Mouse (Mus musculus) myocyte (in vitro differentiated cells): ENCODE data around the gene Qk.

Experiments used
- CEBPB ChIP-seq: IDR thresholded peaks from 2 replicates; pipeline ENCODE4 v1.6.1; 2011; ENCODE audit warnings: mild to moderate bottlenecking, moderate library complexity; ENCODE audit not compliant: poor library complexity, insufficient read depth, severe bottlenecking
- MAX ChIP-seq: IDR thresholded peaks from one replicate; pipeline ENCODE4 v1.6.1; 2011; ENCODE audit warnings: low read depth, mild to moderate bottlenecking, control low read depth
- POLR2A ChIP-seq: IDR thresholded peaks from one replicate; pipeline ENCODE4 v1.6.1; 2011; ENCODE audit warnings: low read depth, mild to moderate bottlenecking, control low read depth, moderate library complexity; ENCODE audit not compliant: insufficient read length
- POLR2AphosphoS2 ChIP-seq: IDR thresholded peaks from one replicate; pipeline ENCODE4 v1.6.1; 2011; ENCODE audit warnings: low read depth, control low read depth; ENCODE audit not compliant: insufficient read length
- REST ChIP-seq: IDR thresholded peaks from one replicate; pipeline ENCODE4 v1.6.1; 2011; ENCODE audit warnings: mild to moderate bottlenecking, control low read depth, moderate library complexity; ENCODE audit not compliant: insufficient read depth, insufficient read length
- SRF ChIP-seq: IDR thresholded peaks from one replicate; pipeline ENCODE4 v1.6.1; 2011; ENCODE audit warnings: low read depth; ENCODE audit not compliant: control insufficient read depth, insufficient read length
- TCF3 ChIP-seq: IDR thresholded peaks from one replicate; pipeline ENCODE4 v1.6.1; 2011; ENCODE audit warnings: low read depth, control low read depth; ENCODE audit not compliant: insufficient read length

- no peak for TF ChIP-seq POLR2A
- TF ChIP-seq MAX, result no peak
- TF ChIP-seq SRF, result no peak
- TF ChIP-seq TCF3, result no peak
- no peak for TF ChIP-seq REST
- TF ChIP-seq POLR2AphosphoS2, result no peak
- TF ChIP-seq CEBPB, result no peak
These were observed 27.1 kb downstream of the Qk start for GRCm38 (mm10) chr17:10292520-10292919.
